Mouse (Mus musculus): Measurements from ENCODE around the gene Hoxa2. TPM values are rescaled to one million over a fixed set of nuclear protein-coding genes. Genes with fewer than 3 reads are reported as not detected.

Hoxa2 gene
- polyA plus RNA-seq, 1 experiment from 2014 or later = 1.6 TPM

DNA sequence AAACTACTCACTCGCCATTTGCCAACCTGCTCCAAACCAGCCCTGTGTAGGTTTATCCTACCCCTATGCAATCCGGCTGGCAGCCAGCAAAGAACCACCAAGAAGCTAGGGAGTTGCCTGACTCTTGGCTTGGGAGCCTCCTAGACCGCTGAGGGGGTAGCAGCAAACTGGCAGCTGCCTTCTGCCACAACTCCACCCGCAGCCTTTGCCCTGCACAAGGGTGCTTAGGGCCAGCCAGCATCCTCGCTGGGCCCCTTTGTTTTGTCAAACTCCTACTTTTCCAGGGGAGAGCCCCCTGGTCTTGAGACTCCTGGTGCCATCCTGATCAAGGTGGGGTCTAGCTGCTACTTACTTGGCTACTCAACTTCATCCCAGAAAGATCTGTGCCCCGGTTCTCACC is 20.0 kb upstream of the Hoxa2 start:
- ATAC-seq (ENCODE audit: insufficient number of reproducible peaks, insufficient read depth, low FRiP score, low TSS enrichment, low read depth) = no peak
- WGBS = 3% methylated on average over 6 of the region's 6 CpGs
- no peak overlapping the region for H3K4me3 ChIP-seq
- no peak overlapping the region for H3K4me2 ChIP-seq
- no peaks in the 10 kb centered on the region for H3K36me3 ChIP-seq
- H3K27me3 ChIP-seq = peaks cover 100% of the 10 kb centered on the region
- no peaks in the 10 kb centered on the region for H3K4me1 ChIP-seq
- H3K27ac ChIP-seq = no peak overlapping the region
- H3K9me3 ChIP-seq = no peaks in the 10 kb centered on the region
- H3K9ac ChIP-seq = no peak overlapping the region

DNA sequence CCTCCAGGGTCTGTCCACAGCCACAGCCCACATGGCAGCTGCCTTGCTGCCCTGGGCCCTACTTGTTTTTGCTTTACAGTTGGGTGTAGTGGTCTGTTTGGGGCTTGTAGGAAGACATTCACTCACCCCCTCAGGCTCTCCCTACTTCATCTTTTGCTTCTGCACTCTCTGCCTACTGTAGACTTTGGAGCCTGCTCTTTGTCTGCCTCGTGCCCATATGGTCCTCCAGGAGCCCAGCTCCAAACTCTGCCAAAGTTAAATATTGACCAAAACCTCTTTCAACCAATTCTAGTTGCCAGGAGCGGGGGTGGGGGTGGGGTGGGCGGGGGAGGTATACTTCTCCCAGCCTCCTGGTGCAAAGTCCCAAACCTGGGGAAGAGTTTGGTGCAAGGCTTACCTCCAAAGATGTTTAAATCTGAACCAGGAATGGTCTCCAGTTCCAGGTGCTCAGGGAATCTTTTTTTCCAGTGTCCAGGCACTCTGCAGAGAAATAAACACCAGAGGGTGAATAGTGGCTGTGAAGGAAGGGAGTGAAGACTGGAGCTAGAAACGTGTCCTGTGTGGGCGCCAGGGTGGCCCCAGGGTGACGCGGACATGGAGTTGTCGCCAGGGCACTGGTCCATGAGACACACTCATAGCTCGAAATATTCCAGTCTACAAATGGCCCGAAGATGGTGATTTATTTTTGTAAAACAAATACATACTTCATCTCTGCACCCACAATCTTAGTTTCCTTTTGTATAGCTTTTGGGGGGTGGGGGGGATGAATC is 18.9 kb upstream of the Hoxa2 start:
- 10% methylated on average over 10 of the region's 10 CpGs for WGBS
- H3K4me2 ChIP-seq = no peak overlapping the region
- no peak overlapping the region for H3K9ac ChIP-seq
- no peaks in the 10 kb centered on the region for H3K9me3 ChIP-seq
- H3K27me3 ChIP-seq = peaks cover 100% of the 10 kb centered on the region
- no peak overlapping the region for H3K27ac ChIP-seq
- ATAC-seq (ENCODE audit: insufficient number of reproducible peaks, insufficient read depth, low FRiP score, low TSS enrichment, low read depth) = no peak
- no peaks in the 10 kb centered on the region for H3K36me3 ChIP-seq
- no peaks in the 10 kb centered on the region for H3K4me1 ChIP-seq
- H3K4me3 ChIP-seq = no peak overlapping the region

DNA sequence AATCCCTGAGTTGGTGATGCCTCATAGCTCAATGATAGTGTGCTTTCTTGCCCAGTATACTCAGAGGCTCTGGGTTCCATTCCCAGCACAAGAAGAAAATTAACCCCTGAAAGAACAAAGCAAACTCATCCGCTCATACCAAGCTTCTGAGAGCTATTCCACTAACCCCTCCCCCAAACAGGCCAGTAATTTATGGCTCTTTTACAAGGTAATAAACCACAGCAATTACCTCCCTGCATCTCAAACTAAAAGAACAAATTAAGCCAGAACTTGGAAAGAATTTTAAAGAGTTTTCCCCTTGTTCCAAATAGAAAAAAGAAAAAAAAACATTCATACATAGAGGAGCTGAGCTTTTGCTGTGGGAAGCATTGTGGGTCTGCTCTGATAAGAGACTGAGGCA is 18.2 kb upstream of the Hoxa2 start:
- no peak overlapping the region for H3K4me2 ChIP-seq
- H3K36me3 ChIP-seq = no peaks in the 10 kb centered on the region
- no peak overlapping the region for H3K27ac ChIP-seq
- no peaks in the 10 kb centered on the region for H3K4me1 ChIP-seq
- ATAC-seq (ENCODE audit: insufficient number of reproducible peaks, insufficient read depth, low FRiP score, low TSS enrichment, low read depth) = no peak
- H3K4me3 ChIP-seq = no peak overlapping the region
- H3K9me3 ChIP-seq = no peaks in the 10 kb centered on the region
- 5% methylated on average over 1 of the region's 1 CpGs for WGBS
- H3K9ac ChIP-seq = no peak overlapping the region
- peaks cover 100% of the 10 kb centered on the region for H3K27me3 ChIP-seq

GRCm38 (mm10) chr6:52182030-52182429 is 17.4 kb upstream of the Hoxa2 start:
- Histone ChIP-seq H3K36me3 (no peaks in the 10 kb centered on the region), H3K27ac (no peak overlapping the region), H3K4me3 (no peak overlapping the region), H3K27me3 (peaks cover 100% of the 10 kb centered on the region), H3K4me1 (no peaks in the 10 kb centered on the region), H3K4me2 (no peak overlapping the region), H3K9me3 (no peaks in the 10 kb centered on the region), H3K9ac (no peak overlapping the region)
- no peak for ATAC-seq (ENCODE audit: insufficient number of reproducible peaks, insufficient read depth, low FRiP score, low TSS enrichment, low read depth)
- WGBS = 17% methylated on average over 2 of the region's 2 CpGs

DNA sequence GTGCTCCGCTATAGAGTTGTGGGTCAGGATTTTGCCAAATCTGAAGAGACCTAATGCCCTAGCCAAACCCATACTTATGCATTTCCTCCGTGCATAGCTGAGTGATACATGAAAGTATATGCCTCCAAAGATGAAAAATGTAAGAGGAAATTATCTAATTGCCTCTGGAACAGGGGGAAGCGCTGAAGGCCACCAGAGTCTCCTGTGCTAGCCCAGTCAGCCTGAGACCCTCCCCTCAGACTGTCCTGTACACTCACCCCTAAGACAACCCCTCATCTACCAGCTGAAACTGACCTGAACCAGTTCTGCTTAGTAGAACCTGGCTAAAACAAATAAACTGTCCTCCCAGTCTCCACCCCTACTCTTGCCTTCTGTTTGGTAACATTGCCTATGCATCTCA is 16.1 kb upstream of the Hoxa2 start:
- Histone ChIP-seq H3K4me1 (no peaks in the 10 kb centered on the region), H3K4me2 (no peak overlapping the region), H3K4me3 (no peak overlapping the region), H3K27ac (no peak overlapping the region), H3K9ac (no peak overlapping the region), H3K27me3 (peaks cover 100% of the 10 kb centered on the region), H3K9me3 (no peaks in the 10 kb centered on the region), H3K36me3 (no peaks in the 10 kb centered on the region)
- 2% methylated on average over 3 of the region's 3 CpGs for WGBS
- ATAC-seq (ENCODE audit: insufficient number of reproducible peaks, insufficient read depth, low FRiP score, low TSS enrichment, low read depth) = no peak

DNA sequence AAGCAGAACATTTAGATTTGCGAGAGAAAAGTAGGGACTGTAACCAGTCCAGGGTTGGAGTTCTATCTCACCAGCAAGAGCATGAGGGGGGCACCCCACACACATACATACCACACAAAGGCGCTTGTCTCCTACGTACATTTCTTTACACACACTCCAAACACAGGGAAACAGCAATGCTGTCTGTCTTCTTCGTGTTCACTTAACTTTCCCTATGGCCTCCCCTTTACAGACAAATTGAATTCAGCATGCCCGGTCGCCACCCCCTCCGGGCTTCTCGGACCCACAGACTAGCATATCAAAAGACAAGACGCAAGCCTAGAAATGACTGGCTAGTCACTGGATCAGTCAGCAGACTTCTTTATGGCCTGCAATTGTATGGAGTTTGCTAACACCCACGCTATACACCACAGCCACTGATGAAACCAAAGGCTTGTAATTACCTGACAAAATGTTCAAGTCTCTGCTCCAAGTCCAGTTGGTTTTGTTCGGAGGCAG is 15.6 kb upstream of the Hoxa2 start:
- Histone ChIP-seq H3K9ac (no peak overlapping the region), H3K4me1 (no peaks in the 10 kb centered on the region), H3K27me3 (peaks cover 100% of the 10 kb centered on the region), H3K9me3 (no peaks in the 10 kb centered on the region), H3K27ac (no peak overlapping the region), H3K4me3 (no peak overlapping the region), H3K4me2 (no peak overlapping the region), H3K36me3 (no peaks in the 10 kb centered on the region)
- no peak for ATAC-seq (ENCODE audit: insufficient number of reproducible peaks, insufficient read depth, low FRiP score, low TSS enrichment, low read depth)
- 1% methylated on average over 11 of the region's 11 CpGs for WGBS

DNA sequence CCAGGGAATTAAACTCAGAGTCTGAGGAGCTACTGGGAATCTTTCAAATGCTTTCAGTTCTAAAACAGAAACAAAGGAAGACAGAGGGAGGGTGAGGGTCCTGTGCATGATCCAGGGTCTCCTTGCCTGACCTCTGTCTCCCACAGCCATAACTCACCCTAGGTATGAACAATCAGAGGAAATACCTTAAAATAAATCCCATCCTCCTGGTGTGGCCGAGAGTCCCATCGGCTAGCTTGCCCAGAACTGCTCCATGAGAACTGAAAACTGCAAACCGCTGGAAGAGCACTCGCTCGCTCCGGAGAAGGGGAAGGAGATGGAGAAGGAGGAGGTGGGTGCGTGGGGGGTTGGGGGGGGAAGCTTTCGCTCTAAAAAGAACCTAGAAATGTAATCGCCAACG is 15.1 kb upstream of the Hoxa2 start:
- Histone ChIP-seq H3K27me3 (peaks cover 100% of the 10 kb centered on the region), H3K9ac (no peak overlapping the region), H3K4me2 (no peak overlapping the region), H3K36me3 (no peaks in the 10 kb centered on the region), H3K4me3 (no peak overlapping the region), H3K9me3 (no peaks in the 10 kb centered on the region), H3K27ac (no peak overlapping the region), H3K4me1 (no peaks in the 10 kb centered on the region)
- no peak for ATAC-seq (ENCODE audit: insufficient number of reproducible peaks, insufficient read depth, low FRiP score, low TSS enrichment, low read depth)
- 2% methylated on average over 10 of the region's 10 CpGs for WGBS

DNA sequence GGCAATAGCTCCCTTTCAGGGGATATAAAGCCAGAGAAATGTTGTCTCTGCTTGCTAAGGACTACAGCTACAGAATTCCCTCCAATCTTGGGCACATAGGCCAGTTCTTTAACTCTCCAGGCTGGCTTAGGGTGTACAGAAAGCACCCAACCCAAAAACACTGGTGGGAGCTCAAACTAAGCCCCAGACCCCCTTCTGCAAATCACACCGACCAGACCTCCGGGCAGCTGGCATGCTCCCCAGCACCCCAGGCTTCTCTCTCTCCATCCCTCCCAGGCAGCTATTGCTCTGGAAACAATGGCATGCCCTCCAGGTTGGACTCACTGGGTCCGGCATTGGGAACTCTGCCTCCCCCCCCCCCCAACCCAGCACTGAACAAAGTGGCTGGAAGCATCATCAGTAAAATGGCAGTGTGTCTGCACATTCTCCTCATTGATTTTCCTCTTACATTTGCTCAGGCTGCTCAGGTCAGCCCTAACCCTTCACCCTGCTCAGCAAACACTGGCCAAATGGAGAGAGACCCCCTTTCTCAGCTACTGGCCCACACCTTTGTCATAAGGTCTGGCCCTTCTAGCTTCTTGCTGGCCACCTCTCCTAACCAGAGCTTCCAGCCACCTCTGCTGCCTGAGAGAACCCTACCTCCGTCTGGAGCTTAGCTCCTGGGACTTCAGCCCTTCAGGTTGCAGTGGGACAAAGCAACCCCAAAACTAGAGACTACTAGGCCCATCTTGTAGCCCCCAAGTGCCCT is 14.5 kb upstream of the Hoxa2 start:
- no peak for ATAC-seq (ENCODE audit: insufficient number of reproducible peaks, insufficient read depth, low FRiP score, low TSS enrichment, low read depth)
- Histone ChIP-seq H3K27me3 (peaks cover 99% of the 10 kb centered on the region), H3K4me2 (no peak overlapping the region), H3K4me3 (no peak overlapping the region), H3K4me1 (no peaks in the 10 kb centered on the region), H3K27ac (no peak overlapping the region), H3K9me3 (no peaks in the 10 kb centered on the region), H3K36me3 (no peaks in the 10 kb centered on the region), H3K9ac (no peak overlapping the region)
- WGBS = 0% methylated on average over 4 of the region's 4 CpGs

DNA sequence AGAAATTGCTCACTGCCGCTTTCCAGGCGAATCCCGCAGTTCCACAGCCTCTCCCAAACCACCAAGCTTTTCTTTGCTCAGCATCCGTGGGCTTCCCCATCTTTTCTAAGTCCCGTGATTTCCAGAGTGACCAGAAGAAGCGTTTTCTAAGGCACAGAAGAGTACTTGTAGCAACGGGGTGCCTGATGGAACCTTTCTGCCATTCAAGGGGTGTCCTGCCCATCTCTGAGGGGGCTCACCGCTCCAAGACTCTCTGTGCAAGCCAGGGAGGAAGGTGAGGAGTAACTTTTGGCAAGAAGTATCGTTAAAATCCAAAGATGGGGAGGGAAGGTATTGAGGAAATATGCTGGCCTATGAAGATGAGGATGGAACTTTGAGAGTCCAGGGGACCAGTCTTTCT is 13.2 kb upstream of the Hoxa2 start:
- H3K4me2 ChIP-seq = no peak overlapping the region
- peaks cover 99% of the 10 kb centered on the region for H3K27me3 ChIP-seq
- no peak for ATAC-seq (ENCODE audit: insufficient number of reproducible peaks, insufficient read depth, low FRiP score, low TSS enrichment, low read depth)
- H3K27ac ChIP-seq = no peak overlapping the region
- H3K4me1 ChIP-seq = peaks cover 1% of the 10 kb centered on the region; the same call in 1 of the 2 replicates
- no peak overlapping the region for H3K4me3 ChIP-seq
- WGBS = 1% methylated on average over 9 of the region's 9 CpGs
- no peak overlapping the region for H3K9ac ChIP-seq
- no peaks in the 10 kb centered on the region for H3K9me3 ChIP-seq
- no peaks in the 10 kb centered on the region for H3K36me3 ChIP-seq

GRCm38 (mm10) chr6:52177061-52177735 is 12.6 kb upstream of the Hoxa2 start, which contains the start of gene 5730596B20Rik:
Gene 5730596B20Rik (plus strand): TSS chr6:52177498.
- H3K9ac ChIP-seq = no peak within 1 kb of the TSS

GRCm38 (mm10) chr6:52176391-52176790 is 11.8 kb upstream of the Hoxa2 start:
- Histone ChIP-seq H3K4me2 (no peak overlapping the region), H3K9me3 (no peaks in the 10 kb centered on the region), H3K4me3 (no peak overlapping the region), H3K9ac (no peak overlapping the region), H3K27ac (no peak overlapping the region), H3K4me1 (peaks cover 7% of the 10 kb centered on the region), H3K27me3 (peaks cover 99% of the 10 kb centered on the region), H3K36me3 (no peaks in the 10 kb centered on the region)
- 0% methylated on average over 6 of the region's 6 CpGs for WGBS
- ATAC-seq (ENCODE audit: insufficient number of reproducible peaks, insufficient read depth, low FRiP score, low TSS enrichment, low read depth) = no peak

More at GRCm38 (mm10) chr6:52177061-52177735, 12.6 kb upstream of the Hoxa2 start, which contains the start of gene 5730596B20Rik:
- Histone ChIP-seq H3K4me1 (peaks cover 7% of the 10 kb centered on the region), H3K4me2 (no peak within 1 kb of the TSS), H3K36me3 (no peaks in the 10 kb centered on the region), H3K27ac (no peak within 1 kb of the TSS), H3K27me3 (peaks cover 99% of the 10 kb centered on the region), H3K4me3 (no peak within 1 kb of the TSS), H3K9me3 (no peaks in the 10 kb centered on the region)
- ATAC-seq (ENCODE audit: insufficient number of reproducible peaks, insufficient read depth, low FRiP score, low TSS enrichment, low read depth) = no peak
- WGBS = under 1% methylated on average over 36 of the region's 36 CpGs
